Mouse (Mus musculus): ENCODE results near the gene Cilp2.

- TF ChIP-seq CTCF (IDR thresholded peaks at IDR 0.05; ENCODE audit: extremely low read depth, insufficient read depth, insufficient read length, insufficient replicate concordance) (no peak), POLR2A (IDR thresholded peaks at IDR 0.05; ENCODE audit: low read depth, low read length) (no peak)
Observed at GRCm38 (mm10) chr8:69933811-69934210, 46.3 kb upstream of the Cilp2 start.

Measured in spleen, adult 2 months (tissue).